Mouse (Mus musculus) urinary bladder, postnatal 10 days (tissue): ENCODE measurements around the gene Degs1.
"Not testable (repeated sequence)": the region's sequence is repeated elsewhere in the genome, so short reads cannot be mapped to it uniquely, and the experiment has no call there.

Source experiments
- DNase-seq: peaks from one replicate; pipeline ENCODE4 v3.0.0; 2022; ENCODE audit warnings: low spot score

Gene Degs1

DNA sequence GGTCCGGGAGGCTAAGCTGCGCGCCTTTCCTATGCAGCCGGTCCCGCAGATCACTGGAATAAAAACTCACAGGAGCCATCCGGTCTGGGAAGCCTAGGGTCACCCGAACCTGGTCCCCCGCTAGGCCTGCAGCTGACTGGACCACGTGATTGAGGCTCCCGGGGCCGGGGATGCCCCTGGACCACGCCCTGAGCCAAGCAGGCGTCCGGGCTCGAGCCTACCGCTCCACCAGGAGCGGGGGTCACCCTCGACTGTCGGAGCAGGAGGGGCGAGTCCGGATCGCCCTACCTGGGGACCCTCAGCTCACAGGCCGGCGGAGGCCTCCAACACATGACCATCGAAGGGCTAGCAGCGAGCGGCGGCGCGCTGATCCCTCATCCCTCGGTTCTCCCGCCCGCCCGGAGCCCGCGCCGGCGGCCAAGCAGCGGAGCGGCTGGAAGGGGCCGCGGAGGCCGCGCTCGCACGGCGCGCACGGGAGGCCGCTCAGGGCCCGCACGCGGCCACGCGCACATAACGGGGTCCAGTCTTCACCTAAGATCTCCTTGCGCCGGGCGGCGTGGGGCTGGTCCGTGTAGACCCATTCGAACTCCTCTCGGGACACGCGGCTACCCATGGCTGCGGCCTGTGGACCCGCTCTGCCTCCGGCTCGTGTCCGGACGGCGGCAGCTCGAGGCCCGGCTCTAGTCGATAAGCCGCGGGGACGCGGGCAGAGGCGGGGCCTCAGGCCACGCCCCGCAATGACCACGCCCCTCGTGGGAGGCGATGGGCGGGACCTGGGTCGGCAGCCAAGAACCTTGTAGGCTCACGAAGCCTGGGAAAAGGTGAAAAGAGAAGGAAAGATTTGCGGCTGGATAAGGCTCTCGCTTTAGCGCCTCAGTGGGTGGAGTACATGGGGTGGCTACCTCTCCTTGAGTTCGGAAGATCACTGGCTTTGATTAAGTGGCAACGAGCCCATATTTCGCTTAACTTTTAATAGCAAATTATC, at the start of gene Degs1:
Gene Degs1, minus strand, starts transcription at position 714 of the 985 bp plus-strand sequence.
- peak; percentile 78 for DNase-seq

DNA sequence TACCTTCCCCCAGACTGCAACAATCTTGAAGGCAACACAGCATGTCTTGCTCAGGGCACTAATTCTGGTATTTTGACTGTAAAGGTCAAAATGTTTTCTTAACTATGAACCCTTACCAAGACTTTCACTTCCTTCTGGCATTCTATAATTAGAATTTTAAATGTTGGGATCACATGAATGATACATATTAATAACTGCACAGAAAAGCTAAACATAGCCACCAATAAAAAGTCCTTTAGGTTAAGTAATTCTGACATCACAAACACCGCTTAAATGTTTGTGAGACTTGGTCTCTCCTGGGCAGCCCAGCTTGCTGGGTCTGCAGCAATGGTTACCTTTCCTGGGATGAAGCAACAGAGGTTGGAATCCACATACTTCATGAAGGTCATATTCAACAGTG, 43.3 kb upstream of the Degs1 start:
- DNase-seq: no peak

DNA sequence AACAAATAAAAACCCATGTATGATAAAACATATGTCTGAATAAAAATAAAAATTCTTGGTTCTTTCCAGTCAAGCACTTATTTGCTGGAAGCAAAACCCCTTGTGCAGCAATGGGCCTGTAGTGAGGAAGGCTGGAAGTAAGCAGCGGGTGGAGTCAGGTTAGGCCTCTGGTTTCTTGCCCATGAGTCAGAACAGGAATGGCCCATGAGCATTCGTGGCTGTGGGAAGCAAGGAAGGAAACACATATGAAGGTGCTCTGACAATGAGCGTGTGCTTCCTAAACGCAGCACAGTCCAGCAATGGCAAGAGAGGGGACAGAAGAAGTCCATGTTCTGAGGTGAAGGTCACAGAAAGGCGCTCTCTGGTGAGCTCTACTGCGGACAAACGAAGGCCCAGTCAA, 41.9 kb upstream of the Degs1 start:
- no peak for DNase-seq

DNA sequence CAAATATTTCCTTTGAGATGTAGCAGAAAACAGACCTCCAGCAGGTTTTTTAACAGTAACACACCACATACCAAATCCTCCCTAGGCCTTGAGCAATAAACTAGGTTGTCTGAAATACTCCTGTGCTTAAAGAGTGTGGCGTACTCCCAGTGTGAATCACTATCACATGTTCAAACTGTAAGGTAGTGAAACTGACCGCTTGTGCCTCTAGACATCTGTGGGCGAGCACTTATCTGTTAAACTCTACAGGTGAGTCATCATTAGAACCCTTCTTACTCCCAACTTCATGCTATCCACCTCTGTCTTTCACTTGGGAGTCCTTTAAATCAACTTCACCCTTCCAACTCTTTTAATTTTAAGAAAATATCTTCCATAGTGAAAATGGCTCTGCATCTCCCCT, 40.5 kb upstream of the Degs1 start:
- DNase-seq: no peak

DNA sequence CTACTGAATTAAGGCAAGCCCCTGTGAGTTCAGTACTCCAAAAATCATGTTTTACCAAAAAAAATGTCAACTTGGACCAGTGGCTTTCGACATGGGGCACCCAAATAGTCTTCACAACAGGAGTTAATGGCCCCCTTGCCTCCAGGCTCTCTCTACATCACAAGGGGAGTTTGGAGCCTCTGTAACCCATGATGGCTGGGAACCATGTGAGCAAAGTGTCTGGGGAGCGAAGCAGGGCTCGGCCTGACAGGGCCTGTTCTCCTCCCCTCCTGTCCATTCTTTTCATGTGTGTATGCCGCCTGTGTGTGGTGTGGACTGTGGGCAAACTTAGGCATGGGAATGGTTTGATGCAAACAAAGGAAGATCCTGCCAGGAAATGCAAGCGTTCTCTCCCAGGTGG, 31.6 kb upstream of the Degs1 start:
- DNase-seq: no peak

DNA sequence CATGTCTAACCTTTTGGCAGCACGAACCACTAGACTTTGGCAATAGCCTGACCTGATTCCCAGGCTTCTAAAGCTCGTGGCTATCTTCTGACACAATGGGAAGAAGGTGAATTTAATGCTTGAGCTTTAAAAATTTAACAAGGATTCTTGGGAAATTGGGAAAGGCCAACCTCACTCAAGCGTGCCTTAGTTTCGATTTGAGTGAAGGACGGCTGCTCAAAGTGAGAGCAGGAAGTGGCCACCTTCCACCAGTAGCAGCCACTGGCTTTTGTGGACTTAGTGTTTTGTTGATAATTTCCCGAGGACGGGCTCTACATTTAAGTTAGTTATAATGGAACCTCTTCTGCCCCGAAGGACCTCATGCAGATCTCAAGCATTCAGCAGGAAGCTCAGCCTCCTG, 30.6 kb upstream of the Degs1 start:
- no peak for DNase-seq

DNA sequence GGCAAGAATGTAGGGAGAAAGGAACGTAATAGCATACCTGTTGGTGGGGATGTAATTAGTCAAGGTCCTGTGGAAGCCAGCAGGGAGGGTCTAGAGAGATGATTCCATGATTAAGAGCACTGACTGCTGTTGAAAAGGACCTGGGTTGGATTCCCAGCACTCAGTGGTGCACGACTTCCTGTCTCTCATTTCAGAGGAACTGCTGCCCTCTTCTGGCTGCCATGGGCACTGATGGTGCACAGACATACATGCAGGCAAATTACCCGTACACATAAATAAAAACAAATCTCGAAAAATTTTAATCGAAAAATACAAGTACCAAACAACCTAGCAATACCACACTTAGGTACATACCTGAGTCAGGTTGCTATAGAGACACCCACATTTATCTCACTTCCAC, 28.8 kb upstream of the Degs1 start:
- no peak for DNase-seq

DNA sequence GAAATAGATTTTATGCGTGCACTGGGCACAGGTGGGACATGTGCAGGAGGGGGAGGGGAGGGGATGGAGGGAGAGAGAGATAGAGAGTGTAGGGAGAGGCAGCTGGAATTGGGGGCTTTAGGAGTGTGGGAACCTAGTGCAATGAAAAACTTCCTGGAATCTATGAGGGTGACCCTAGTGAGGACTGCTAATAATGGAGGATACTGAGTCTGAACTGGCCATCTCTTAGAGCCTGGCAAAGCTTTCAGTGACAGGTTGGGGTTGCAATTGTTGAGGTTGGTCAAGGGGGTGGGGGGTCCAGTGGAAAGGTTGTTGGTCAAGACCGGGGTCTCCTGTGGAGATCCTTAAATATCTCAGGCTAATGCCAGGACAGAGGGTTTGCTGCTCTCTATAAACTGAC, 27.7 kb upstream of the Degs1 start:
- DNase-seq: no peak

DNA sequence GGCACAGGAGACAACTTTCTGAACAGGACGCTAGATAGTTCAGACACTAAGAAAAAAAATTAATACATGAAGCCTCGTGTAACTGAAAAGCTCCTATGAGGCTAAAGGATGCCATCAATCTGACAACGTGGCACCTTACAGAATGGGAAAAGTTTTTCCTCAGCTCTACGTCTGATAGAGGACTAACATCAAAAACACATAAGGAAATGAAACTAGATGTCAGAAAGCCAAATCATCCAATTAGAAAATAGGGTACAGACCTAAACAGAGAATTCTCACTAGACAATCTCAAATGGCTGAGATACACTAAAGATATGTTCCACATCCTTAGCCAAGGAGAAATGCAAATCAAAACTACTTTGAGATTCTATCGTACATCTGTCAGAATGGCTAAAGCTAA, 26.8 kb upstream of the Degs1 start:
- no peak for DNase-seq

DNA sequence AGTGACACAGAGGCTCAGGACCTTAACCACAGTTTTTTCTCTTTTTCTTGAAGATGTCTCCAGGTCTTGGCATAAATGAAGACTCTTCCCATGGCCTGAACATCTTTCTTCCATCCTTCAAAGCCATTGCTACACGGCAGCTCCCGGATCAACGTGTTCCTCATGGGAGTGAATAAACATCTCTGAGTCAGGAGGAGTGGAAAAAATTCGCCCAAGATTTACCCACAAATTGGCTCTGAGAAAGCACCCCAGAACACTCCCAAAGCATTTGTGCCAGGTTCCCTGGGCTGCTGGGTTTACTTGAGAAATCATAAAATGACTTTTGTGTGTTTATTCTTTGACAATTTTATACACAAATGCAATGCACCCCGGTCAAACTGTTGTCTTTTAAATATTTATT, 20.3 kb upstream of the Degs1 start:
- no peak for DNase-seq

DNA sequence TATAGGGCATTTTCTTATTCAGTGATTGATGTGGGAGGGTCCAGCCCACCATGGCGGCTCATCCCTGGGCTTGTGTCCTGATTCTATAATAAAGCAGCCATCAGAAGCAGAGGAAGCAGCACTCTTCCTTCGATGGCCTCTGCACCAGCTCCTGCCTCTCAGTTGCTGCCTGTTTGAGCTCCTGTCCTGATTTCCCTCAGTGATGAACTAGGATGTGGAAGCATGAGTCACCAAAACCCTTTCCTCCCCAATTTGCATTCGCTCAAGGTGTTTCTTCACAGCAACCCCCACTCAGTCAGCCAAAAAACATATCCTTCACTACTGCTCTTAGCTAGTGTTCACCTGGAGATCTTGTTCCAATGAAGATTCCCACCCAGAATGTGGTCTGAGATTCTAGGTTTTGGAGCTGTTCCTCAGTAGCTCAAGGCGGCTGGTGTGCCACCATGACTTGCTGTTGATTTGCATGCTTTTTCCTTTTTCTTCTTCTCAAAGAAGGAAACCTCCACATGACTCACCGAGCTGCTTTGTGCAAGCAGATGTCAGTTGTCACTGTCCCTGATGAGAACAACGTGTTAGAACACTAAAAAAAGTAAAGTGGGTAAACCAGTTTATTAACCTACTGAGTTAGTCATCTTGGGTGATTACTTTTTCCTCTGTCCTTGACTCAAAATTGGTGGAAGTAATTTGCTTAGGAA, 19.7 kb upstream of the Degs1 start:
- DNase-seq: no peak

DNA sequence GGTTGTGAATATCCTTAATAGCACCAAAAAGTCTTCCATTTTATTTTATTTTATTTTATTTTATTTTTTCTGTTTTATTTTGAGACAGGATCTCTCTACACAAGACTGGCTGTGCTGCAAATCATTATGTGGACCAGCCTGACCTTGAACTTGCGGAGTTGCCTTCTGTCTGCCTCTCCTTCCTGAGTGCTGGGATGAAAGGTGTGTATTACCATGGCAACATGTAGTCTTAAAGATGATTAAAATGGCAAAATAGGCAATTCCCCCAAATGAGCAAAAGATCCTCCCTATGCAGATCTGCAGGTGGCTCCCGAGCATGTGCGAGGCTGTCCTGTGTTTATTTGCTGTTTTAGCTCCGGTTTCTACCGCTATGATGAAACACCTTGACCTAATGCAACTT, 15.2 kb upstream of the Degs1 start:
- no peak for DNase-seq

DNA sequence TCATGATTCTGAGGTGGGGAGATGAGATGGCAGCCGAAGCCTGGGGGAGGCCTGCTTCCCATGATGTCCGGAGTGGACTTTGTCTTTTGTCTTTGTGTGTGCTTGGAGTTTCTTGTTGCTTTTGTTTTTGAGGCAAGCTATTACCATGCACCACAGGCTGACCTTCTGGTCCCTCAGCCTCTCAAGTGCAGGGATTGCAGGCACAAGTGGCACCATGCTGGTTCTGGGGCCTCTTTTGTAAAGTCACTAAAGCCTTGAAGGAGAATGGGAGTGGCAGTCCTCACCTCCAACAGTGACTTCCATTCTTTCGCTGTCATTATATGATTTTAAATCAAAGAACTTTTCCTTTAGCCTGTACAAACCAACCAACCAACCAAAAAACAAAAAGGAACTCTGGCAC, 14.6 kb upstream of the Degs1 start:
- no peak for DNase-seq

DNA sequence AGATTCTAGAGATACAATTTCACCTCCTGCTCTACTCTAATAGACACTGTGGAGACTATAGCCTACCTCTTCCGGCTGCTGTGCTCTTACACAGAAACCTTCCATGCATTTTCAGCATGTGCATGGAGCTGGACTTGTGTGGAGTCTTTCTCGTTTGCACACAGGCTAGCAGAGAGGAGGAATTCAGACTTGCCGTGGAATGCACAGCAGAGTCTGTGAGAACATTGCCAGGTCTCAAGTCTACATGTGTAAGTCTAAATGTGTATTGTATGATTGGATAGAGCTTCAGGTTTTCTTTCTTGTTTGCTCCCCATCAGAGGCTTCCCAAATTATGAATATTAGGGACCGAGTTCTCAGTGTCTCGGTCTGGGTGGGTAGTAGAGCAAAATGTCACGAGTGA, 14.2 kb upstream of the Degs1 start:
- no peak for DNase-seq

DNA sequence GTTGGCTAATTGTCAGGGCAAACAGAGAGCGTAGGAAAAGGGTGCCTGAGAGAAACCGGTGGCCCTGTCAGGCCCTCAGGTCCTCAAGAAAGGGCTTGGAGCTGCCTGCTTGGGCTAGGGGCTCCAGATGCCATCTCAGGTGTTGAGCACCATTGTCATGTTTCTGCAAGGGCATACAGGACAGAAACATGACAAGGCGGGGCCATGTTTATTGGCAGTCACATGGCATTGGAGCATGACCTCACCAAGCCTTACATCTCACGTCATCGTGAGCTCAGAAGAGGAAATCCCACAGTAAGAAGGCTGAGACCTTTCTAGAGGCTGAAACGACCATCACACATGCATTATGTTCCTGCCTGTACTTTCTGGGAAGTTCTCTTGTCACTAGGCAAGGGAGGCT, 13.5 kb upstream of the Degs1 start:
- no peak for DNase-seq

DNA sequence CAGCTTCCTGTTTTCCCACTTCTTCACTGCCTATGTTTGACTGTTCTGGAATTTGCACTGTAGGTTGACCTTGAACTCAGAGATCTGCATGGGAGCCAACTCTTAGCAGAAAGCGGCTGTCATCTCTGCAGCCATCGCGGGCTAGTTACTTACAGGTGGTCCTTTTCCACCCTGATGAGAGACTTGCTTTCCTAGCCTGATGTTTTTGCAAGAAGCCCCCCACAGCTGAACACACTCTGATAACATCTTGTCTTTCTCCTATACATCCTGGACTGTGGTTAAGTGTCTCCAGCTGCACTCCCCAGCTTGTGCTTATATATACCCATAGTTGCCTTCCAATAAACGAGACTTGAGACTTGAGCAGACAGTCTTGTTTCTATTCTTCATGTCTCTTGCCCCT, 9.7 kb upstream of the Degs1 start:
- no peak for DNase-seq

DNA sequence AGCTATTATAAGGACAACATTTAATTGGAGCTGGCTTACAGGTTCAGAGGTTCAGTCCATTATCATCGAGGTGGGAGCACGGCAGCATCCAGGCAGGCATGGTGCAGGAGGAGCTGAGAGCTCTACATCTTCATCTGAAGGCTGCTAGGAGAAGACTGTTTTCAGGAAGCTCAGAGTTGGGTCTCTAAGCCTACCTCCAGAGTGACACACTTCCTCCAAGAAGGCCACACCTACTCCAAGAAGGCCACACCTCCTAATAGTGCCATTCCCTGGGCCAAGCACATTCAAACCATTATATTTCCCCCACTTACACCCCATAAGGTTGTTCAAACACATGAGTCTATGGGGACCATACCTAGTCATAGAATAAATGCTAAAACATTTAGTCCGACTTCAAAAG, 8.1 kb upstream of the Degs1 start:
- DNase-seq: not testable (repeated sequence)

DNA sequence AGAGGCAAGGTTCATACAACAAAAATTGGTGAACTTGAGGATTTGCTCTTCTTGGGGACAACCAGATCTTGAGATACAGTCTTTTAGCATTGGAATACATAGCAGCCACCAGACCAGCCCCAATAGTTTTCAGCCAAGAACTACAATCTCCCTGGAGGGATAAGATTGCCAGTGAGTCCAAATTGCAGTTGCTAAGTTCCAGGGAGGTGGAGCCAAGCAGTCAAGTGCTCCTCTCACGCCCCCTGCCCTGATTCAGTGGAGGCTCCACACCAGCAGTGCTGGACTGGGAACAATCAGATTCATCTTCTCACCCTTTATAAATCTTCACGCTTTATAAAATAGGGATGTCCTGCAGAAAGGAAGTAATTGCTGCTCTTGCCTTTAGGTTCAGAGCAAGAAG, 7.2 kb upstream of the Degs1 start:
- DNase-seq: no peak

DNA sequence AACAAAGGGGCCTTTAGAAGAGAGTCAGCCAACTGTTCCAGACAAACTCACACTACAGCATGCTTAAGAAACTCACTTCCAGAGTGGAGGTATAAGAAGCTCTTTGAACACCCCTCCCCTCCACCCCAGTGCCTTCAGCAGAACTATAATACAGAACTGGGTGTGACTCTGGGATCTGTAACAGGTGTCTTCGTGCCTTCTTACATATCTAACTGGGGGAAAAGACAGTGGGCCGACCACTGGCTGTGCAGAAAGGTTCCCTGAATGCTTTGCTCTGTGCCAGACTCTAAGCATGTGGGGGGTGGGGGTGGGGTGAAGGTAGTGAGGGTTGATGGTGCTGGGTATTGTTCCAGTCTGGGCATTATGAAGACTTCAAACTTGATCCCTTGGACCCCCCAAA, 6.0 kb upstream of the Degs1 start:
- DNase-seq: no peak

DNA sequence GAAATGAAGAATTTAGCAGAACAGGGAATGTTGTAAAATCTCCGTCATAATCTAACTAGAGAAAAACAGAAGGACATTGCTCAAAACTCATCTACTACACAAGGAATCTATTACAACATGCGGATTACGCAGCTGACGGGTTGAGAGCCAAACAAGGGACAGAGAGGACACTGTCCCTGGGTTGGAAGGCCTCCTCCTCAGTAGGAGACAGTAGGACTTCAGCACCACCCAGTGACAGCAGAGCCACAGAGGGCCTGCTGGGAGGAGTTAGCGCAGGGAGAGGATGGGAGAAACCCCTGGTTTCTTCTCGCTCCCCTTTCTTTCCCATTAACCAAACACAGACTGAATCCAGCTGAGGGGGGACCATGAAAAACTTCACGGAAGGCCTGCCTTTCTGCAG, 5.2 kb upstream of the Degs1 start:
- DNase-seq: no peak

DNA sequence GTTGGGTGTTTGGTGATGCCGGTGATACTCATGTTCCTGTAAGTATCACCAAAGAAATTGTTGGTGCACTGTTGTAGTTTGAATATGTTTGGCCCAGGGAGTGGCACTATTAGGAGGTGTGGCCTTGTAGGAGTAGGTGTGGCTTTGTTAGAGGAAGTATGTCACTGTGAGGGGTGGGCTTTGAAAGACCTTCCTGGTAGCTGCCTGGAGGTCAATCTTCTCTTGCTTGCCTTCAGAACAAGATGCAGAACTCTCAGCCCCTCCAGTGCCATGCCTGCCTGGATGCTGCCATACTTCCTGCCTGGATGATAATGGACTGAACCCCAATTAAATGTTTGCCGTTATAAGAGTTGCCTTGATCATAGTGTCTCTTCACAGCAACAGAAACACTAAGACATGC, 2.2 kb upstream of the Degs1 start:
- no peak for DNase-seq

DNA sequence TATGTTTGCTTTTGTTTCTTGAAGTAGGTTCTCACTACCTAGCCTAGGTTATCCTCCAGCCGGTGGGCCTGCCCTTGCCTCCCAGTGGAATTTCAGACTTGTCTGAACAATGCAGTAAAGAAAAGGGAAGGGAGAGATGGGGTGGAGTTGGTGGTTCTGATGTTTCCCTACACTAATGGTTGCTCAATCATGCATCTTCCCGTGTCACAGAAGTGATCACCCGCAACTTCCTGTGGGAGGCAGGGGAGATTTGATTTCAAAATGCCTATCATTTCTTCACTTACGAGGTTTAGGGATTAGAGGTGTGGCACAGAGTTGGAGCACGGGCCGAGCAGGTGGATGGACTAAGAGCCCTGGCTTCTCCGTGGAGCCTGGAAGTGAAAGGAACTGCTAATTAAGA, 627 bp upstream of the Degs1 start:
- DNase-seq: no peak

DNA sequence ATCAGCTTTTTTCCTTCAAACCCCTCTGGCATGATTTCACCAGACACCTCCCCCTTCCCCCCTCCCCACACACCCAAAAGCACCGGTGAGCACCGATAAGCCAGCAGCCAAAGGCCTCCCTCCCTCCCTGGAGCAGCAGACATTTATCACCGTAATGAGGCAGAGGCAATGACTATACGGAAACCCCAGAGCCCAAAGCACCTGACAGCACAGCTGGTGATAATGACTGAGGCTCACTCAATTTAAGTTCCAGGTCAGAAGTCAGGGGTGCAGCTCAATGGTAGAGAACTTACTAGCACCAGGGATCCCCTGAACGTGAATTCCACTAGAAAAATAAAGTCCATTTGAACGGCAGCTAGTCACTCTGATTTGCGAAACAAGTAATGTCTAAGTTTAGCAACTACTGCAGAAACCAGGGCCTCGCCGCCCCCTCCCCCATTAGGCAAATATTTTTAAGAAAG, 1.3 kb downstream of the Degs1 start:
- DNase-seq: no peak
